Mouse (Mus musculus) olfactory bulb, adult 2 months (tissue): ENCODE measurements around the gene Cyp4a12a. TPM values are rescaled to one million over a fixed set of nuclear protein-coding genes. Genes with fewer than 3 reads are reported as not detected.
A peak's percentile ranks its signal among the peaks of the same experiment; 100 is the strongest.
"Not testable (repeated sequence)": the region's sequence is repeated elsewhere in the genome, so short reads cannot be mapped to it uniquely, and the experiment has no call there.

Experiments used
- H3K27ac ChIP-seq: fragments of 200-500 bp; 2 replicates; pipeline ENCODE4 v1.5.1; 2012; ENCODE audit warnings: low read depth, low read length; ENCODE audit not compliant: insufficient read depth
- H3K4me1 ChIP-seq: fragments of 200-500 bp; 2 replicates; pipeline ENCODE4 v1.6.1; 2012; ENCODE audit warnings: low read length; ENCODE audit not compliant: control insufficient read depth, insufficient read depth
- H3K4me3 ChIP-seq: fragments of 200-500 bp; 2 replicates; pipeline ENCODE4 v1.5.1; 2012; ENCODE audit warnings: mild to moderate bottlenecking, low read depth, low read length, moderate library complexity; ENCODE audit not compliant: insufficient read depth
- CTCF ChIP-seq: fragments of 200-500 bp; IDR thresholded peaks from 2 replicates; pipeline ENCODE4 v1.5.1; 2012; ENCODE audit warnings: low read depth, mild to moderate bottlenecking, low read length, moderate library complexity; ENCODE audit not compliant: insufficient read depth
- POLR2A ChIP-seq: fragments of 200-500 bp; IDR thresholded peaks from 2 replicates; pipeline ENCODE4 v1.6.1; 2012; ENCODE audit warnings: mild to moderate bottlenecking, low read depth, low read length, moderate library complexity; ENCODE audit not compliant: insufficient read depth
- WGBS: fragments of 180-500 bp; shearing (Covaris S2); methylation state at CpG from one replicate; pipeline ENCODE4 v1.1.7; 2018; 5-methylcytosine and 5-hydroxymethylcytosine counted together
- polyA plus RNA-seq: library from polyadenylated mRNA; stranded (reverse); fragments of >200 nt; gene quantifications from 2 replicates; pipeline ENCODE4 v1.2.4, GENCODE M21; 2012; ENCODE audit warnings: low replicate concordance; ENCODE audit not compliant: missing spikeins, insufficient read depth, insufficient read length

The Cyp4a12a gene
- not detected in 2 replicates for polyA plus RNA-seq

DNA sequence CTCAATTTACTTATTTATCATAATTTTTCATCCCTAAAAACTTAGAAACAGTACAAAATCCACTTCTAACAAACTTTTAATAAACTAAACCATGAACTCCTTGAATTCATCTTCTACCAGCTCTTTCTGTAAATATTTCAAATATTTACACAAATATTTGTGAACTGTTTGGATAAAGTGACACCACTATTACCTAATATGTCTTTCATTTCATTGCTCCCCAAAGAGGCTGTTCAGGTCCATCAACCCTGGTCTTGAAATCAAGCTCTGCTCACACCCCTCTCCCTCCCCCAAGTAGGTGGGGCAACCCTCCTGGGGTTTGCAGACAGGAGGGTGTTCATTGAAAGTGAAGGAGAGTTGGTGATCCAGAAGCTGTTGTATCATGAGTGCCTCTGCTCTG lies at the start of gene Cyp4a12a:
TSS of gene Cyp4a12a (plus strand) at position 301 of the 400 bp plus-strand sequence.
- H3K4me1 ChIP-seq, H3K4me3 ChIP-seq: not testable (repeated sequence)

DNA sequence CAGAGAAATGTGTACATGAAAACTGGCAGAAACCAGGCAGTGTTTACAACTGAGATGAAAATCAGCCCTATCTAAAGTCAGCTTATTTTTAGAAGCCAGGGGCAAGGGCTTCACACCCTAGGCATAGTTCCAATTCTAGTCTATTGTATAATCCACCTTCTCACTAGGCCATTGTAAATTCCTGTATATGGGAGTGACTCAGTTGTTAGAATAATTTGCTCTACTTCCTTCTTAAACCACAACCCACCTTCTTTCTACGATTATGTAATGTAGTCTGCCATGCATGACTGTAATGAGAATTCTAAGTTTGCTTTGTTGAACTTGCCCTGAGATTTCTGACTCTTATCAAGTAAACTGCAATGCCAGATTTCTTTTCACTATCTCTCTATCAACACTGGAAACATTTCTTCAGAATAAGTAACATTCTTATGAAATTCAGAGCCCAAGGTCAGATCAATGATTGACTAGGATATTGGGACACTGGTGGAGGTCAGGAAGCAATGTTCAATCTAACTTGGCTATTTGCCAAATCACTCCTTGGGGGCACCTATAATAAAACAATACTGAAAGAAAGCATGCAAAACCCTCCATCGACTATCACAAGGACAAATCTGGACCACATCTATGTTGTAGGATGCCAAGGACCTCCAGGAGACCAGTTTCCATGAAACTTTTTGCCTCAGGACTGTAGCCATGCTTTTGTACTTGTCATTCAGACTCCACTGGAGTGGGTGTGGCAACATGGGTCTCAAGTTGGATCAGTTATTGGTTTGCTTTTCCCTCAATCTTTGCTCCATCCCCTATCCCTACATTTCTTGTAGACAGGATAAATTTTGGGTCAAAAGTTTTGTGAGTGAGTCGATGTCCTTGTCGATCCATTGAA lies 33.9 kb upstream of the Cyp4a12a start:
- H3K4me3 ChIP-seq, H3K27ac ChIP-seq: not testable (repeated sequence)
- 87% methylated on average over 3 of the region's 4 CpGs for whole genome bisulfite sequencing

More for the DNA sequence above, at the start of gene Cyp4a12a:
- not testable (repeated sequence) for H3K27ac ChIP-seq

DNA sequence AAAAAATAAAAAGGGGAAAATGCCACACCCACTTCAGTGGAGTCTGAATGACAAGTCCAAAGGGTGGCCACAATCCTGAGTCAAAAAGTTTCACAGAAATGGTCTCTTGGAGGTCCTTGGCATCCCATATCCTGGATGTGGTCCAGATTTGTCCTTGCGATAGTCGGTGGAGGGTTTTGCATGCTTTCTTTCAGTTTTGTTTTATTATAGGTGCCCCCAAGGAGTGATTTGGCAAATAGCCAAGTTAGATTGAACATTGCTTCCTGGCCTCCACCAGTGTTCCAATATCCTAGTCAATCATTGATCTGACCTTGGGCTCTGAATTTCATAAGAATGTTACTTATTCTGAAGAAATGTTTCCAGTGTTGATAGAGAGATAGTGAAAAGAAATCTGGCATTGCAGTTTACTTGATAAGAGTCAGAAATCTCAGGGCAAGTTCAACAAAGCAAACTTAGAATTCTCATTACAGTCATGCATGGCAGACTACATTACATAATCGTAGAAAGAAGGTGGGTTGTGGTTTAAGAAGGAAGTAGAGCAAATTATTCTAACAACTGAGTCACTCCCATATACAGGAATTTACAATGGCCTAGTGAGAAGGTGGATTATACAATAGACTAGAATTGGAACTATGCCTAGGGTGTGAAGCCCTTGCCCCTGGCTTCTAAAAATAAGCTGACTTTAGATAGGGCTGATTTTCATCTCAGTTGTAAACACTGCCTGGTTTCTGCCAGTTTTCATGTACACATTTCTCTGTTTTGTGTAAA lies 20.4 kb upstream of the Cyp4a12a start:
- H3K27ac ChIP-seq, H3K4me1 ChIP-seq, H3K4me3 ChIP-seq: not testable (repeated sequence)
- 84% methylated on average over 2 of the region's 3 CpGs for WGBS

More for the DNA sequence above, 33.9 kb upstream of the Cyp4a12a start:
- H3K4me1 ChIP-seq: not testable (repeated sequence)

DNA sequence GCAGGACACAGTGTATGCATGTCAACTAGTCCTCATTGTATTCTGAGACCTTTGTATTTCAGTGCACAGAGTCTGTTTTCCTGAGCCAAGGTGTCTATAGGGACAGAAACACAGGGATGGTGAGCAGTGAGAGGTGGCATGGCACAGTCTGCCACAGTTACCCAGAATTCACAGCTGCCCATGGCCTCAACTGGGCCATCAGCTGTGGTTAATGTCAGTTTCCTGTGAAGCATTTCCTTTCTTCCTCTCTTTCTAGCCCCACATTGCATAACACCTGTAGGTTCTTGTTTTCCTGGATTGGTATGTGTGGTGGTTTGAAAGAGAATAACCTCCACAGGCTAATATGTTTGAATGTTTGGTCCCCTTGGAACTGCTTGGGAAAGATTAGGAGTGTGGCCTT lies 18.5 kb upstream of the Cyp4a12a start:
- Histone ChIP-seq H3K4me1 (peaks cover 2% of the 10 kb centered on the region; the same call in 1 of the 2 replicates), H3K27ac (no peak overlapping the region), H3K4me3 (no peak overlapping the region)
- no peak for TF ChIP-seq POLR2A
- TF ChIP-seq CTCF: no peak

DNA sequence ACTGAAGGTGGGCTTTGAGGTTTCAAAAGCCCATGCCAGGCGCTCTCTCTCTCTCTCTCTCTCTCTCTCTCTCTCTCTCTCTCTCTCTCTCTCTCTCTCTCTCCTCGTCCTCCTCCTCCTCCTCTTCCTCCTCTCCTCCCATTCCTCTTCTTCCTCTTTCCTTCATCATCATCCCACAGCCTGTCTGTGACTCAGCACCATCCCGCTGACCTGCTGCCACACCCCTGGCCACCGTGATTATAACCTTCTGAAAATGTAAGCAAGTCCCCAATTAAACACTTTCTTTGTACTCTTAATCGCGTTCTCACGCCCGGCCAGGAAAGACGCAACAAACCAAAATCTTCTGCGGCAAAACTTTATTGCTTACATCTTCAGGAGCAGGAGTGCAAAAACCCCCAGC lies 18.1 kb upstream of the Cyp4a12a start:
- peak overlapping the region; percentile 47 for H3K4me3 ChIP-seq
- 5% methylated on average over 9 of the region's 10 CpGs for WGBS
- not testable (repeated sequence) for H3K27ac ChIP-seq, H3K4me1 ChIP-seq

DNA sequence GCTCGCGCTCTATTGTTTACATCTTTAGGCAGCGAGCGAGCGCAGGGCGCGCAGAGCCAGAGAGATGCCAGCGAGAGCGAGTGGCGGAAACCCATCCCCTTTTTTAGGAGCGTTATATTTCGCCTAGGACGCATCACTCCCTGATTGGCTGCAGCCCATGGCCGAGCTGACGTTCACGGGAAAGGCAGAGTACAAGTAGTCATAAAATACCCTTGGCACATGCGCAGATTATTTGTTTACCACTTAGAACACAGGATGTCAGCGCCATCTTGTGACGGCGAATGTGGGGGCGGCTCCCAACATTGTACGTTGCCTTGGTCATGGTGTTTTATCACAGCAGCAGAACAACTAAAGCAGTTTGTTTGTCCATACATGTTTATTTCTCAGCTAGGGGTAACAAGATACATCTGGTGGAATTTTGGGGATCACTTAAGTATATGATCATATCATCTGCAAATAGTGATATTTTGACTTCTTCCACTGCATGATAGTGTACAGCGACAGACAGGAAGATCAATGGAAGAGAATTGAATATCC lies 17.5 kb upstream of the Cyp4a12a start:
- WGBS: 11% methylated on average over 21 of the region's 23 CpGs
- H3K27ac ChIP-seq, H3K4me1 ChIP-seq: not testable (repeated sequence)
- H3K4me3 ChIP-seq: peak overlapping the region; percentile 47

DNA sequence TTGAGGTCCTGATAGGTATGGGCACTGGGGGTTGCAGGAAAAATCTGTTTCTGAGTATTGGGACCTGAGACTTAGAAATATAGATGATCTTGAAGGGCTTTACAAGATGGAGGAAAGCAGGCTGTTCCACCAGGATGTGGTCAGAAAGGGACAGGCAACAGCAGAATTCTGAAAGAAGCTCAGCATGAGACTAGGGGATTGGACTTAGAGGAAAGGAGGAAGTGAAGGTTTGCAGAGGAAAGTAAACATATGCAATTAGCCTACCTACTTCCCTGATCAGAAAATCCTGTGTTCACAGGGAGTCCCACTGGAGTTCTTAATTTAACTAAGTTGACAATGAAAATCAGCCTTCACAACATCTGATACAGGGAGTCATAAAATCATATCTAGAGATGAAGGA lies 26.9 kb downstream of the Cyp4a12a start:
- not testable (repeated sequence) for H3K4me3 ChIP-seq, H3K4me1 ChIP-seq, H3K27ac ChIP-seq

DNA sequence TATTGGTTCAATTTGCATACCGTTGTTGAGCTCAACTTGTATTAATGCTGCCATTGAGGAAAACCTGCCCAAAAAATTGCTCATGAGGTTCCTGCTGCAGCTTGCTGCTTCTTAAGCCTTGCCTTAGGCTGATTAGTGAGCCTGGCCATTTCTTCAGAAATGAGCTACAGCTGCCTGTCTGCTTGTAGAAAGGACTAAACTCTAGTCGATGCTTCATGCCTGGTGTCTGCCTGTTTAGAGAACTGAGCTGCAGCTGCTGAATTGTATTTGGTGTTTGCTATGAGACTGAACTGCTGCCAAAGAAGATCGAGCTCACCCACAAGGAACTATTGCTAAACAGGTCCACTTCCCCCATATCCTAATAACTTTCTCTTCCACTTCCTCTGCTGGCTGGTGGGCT lies 66.8 kb downstream of the Cyp4a12a start:
- not testable (repeated sequence) for H3K27ac ChIP-seq, H3K4me3 ChIP-seq, H3K4me1 ChIP-seq
- WGBS: 81% methylated on average over 3 of the region's 3 CpGs

DNA sequence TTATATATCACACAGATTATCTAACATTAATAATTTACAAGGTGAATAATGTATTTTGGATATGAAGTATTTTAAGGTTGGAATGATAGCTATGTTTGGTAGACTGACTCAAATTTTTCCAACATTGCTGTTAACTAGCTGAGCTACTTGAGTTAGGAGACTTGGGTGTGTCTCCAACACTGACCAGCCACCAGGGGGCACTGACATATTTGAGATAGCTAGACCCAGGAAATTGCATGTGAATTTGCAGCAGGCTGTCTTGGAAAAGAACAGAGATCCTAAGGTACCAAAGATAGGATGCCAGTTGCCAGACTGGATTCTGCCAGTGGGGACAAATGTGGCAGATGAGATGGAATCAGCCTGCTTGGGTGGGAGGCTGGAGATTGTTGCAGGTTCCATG lies 69.2 kb downstream of the Cyp4a12a start:
- not testable (repeated sequence) for H3K4me1 ChIP-seq, H3K27ac ChIP-seq, H3K4me3 ChIP-seq

Other genes with a start within 250 kb of the Cyp4a12a start
- gene Tal1, start 242.6 kb upstream of the Cyp4a12a start, polyA plus RNA-seq: not detected in 2 replicates
- not detected in 2 replicates for gene Pdzk1ip1, start 210.3 kb upstream of the Cyp4a12a start, polyA plus RNA-seq
- gene Cyp4x1, start 164.8 kb upstream of the Cyp4a12a start, polyA plus RNA-seq: not detected in 2 replicates
- not detected in 2 replicates for gene Cyp4a29, start 57.0 kb upstream of the Cyp4a12a start, polyA plus RNA-seq
- gene Cyp4a12b, start 112.6 kb downstream of the Cyp4a12a start, polyA plus RNA-seq: not detected in 2 replicates
- not detected in 2 replicates for gene Cyp4a30b, start 153.6 kb downstream of the Cyp4a12a start, polyA plus RNA-seq
- gene Cyp4a14, start 197.1 kb downstream of the Cyp4a12a start, polyA plus RNA-seq: not detected in 2 replicates
- not detected in 2 replicates for gene Cyp4a10, start 219.2 kb downstream of the Cyp4a12a start, polyA plus RNA-seq